In the genomic region with DNA sequence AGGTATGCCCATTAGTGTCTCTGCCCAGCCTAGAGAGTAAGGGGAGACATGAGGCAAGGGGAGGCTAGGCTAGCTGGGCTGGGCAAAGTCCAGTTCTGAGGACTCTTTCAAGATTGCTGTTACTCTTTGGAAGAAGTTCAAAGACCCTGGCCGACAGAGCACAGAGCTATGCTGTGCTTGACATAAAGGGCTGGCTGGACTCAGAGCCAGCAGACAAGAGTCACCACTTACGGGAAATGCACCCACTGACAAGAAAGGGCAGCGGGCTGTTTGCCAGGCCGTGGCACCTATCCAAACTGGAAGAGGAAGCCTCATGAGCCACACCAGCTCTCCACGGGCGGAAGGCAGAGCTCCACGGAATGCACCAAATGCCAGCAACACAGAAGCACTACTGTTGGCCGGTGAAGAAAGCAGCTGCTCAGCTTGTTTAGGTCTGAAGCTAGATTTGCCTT, we compare ENCODE assay signal across 8 mouse cellular contexts. TPM values are rescaled to one million over a fixed set of nuclear protein-coding genes. Genes with fewer than 3 reads are reported as not detected.
A peak's percentile ranks its signal among the peaks of the same experiment; 100 is the strongest.
DNase-seq lines count a peak whose midpoint lies in the region; ATAC-seq lines count a peak whose summit lies in the region.

No protein-coding gene starts in this region.

- no peak overlapping the region for H3K4me3 ChIP-seq in heart, embryonic 15.5 days
- H3K4me3 ChIP-seq in macrophage (ENCODE audit: inconsistent target): no peak overlapping the region
- H3K4me3 ChIP-seq in stomach, embryonic 14.5 days (ENCODE audit: low read depth, low read length): no peak overlapping the region

- no peaks in the 10 kb centered on the region for H3K79me2 ChIP-seq in macrophage (ENCODE audit: inconsistent target)

- H3K9ac ChIP-seq in heart, embryonic 15.5 days: no peak overlapping the region
- H3K9ac ChIP-seq in stomach, embryonic 14.5 days (replicated peaks; ENCODE audit: low read depth, low read length): no peak overlapping the region

- no peak overlapping the region for H3K4me2 ChIP-seq in heart, embryonic 15.5 days
- H3K4me2 ChIP-seq in stomach, embryonic 14.5 days (replicated peaks; ENCODE audit: low read depth, low read length): no peak overlapping the region

- peak; percentile 80 for ATAC-seq in heart, embryonic 15.5 days (replicated peaks; ENCODE audit: insufficient number of reproducible peaks, insufficient read depth, low FRiP score, low read depth)
- peak; percentile 42; the same call in 1 of the 2 replicates for ATAC-seq in stomach, embryonic 14.5 days (ENCODE audit: insufficient number of reproducible peaks, insufficient read depth, low FRiP score, low read depth)

- no peaks in the 10 kb centered on the region for H3K9me3 ChIP-seq in heart, embryonic 15.5 days (replicated peaks)
- no peaks in the 10 kb centered on the region for H3K9me3 ChIP-seq in stomach, embryonic 14.5 days (ENCODE audit: control insufficient read depth, low read depth, low read length)

- no peaks in the 10 kb centered on the region for H3K27me3 ChIP-seq in heart, embryonic 15.5 days
- H3K27me3 ChIP-seq in stomach, embryonic 14.5 days (ENCODE audit: control insufficient read depth, insufficient read depth, low read length): no peaks in the 10 kb centered on the region

- 13% methylated on average over 8 of the region's 8 CpGs for WGBS in heart, embryonic 15.5 days
- 4% methylated on average over 8 of the region's 8 CpGs for WGBS in macrophage (ENCODE audit: missing documents)
- 65% methylated on average over 8 of the region's 8 CpGs for WGBS in stomach, embryonic 14.5 days

- H3K36me3 ChIP-seq in heart, embryonic 15.5 days: no peaks in the 10 kb centered on the region
- no peaks in the 10 kb centered on the region for H3K36me3 ChIP-seq in macrophage (ENCODE audit: inconsistent target)
- no peaks in the 10 kb centered on the region for H3K36me3 ChIP-seq in stomach, embryonic 14.5 days (ENCODE audit: control insufficient read depth, insufficient read depth, low read length)

- H3K4me1 ChIP-seq in heart, embryonic 15.5 days (replicated peaks): peaks cover 27% of the 10 kb centered on the region
- H3K4me1 ChIP-seq in stomach, embryonic 14.5 days (ENCODE audit: control insufficient read depth, insufficient read depth, low read length): peaks cover 5% of the 10 kb centered on the region; the same call in 1 of the 2 replicates

- DNase-seq in 3134 (ENCODE audit: extremely low read depth, insufficient read length, low spot score): peak; percentile 64
- peak; percentile 98 for DNase-seq in Muller cell, postnatal 12 days (ENCODE audit: inconsistent ontology term)
- peak; percentile 63 to 88 for DNase-seq in cerebellum, postnatal 4 days (ENCODE audit: low spot score in 2 of 2)
- peak; percentile 63 for DNase-seq in layer of hippocampus, adult 9-10 months (ENCODE audit: low spot score)
- no peak for DNase-seq in B cell, adult 2 months

- H3K27ac ChIP-seq in heart, embryonic 15.5 days: peak overlapping the region; percentile 53
- 0 out of 2 replicates have a peak overlapping the region, but pooled peaks have one; percentile 21 for H3K27ac ChIP-seq in macrophage
- H3K27ac ChIP-seq in stomach, embryonic 14.5 days (ENCODE audit: low read length): no peak overlapping the region

RNA-seq across cellular contexts. Expression of a gene that starts 5.3 kb away (rescaled TPM):
- polyA plus RNA-seq in heart, embryonic 15.5 days (2015; fragmentation: Nextera tagmentation; extraction: Ambion mirVana): 3.4 and 5.4 TPM in 2 replicates
- 1 to 10 TPM in 1 of 26 experiments, under 1 TPM in 10, not detected in 15; 0.18 to 1.4 (median 0.43) TPM for total RNA-seq in macrophage (2018; cell fraction: chromatin; rRNA removed)
- under 1 TPM in 4 of 26 experiments, not detected in 22; 0.03 to 0.24 (median 0.08) TPM for total RNA-seq in macrophage (2018; cell fraction: cytosol; rRNA removed)
- under 1 TPM in 10 of 26 experiments, not detected in 16; 0.13 to 0.96 (median 0.23) TPM for total RNA-seq in macrophage (2018; cell fraction: nucleus; rRNA removed)
- not detected in 3 replicates for polyA plus RNA-seq in macrophage (2018)
- polyA plus RNA-seq in stomach, embryonic 14.5 days (2014; fragmentation: Nextera tagmentation; extraction: Ambion mirVana): 11.4 and 16.0 TPM in 2 replicates

RNA-seq across cellular contexts. Expression of a gene that starts 27.4 kb away (rescaled TPM):
- polyA plus RNA-seq in heart, embryonic 15.5 days (2015; fragmentation: Nextera tagmentation; extraction: Ambion mirVana): 0.53 and 2.4 TPM in 2 replicates
- 10 to 100 TPM in 19 of 26 experiments, 1 to 10 TPM in 7; 4.0 to 68.9 (median 17.5) TPM for total RNA-seq in macrophage (2018; cell fraction: chromatin; rRNA removed)
- total RNA-seq in macrophage (2018; cell fraction: cytosol; rRNA removed): 1 to 10 TPM; 1.8 to 9.4 (median 4.6) TPM
- 10 to 100 TPM in 24 of 26 experiments, 1 to 10 TPM in 2; 1.8 to 46.9 (median 18.7) TPM for total RNA-seq in macrophage (2018; cell fraction: nucleus; rRNA removed)
- 0.31 to 5.2 TPM (median 1.5 TPM) in 3 replicates for polyA plus RNA-seq in macrophage (2018)
- polyA plus RNA-seq in stomach, embryonic 14.5 days (2014; fragmentation: Nextera tagmentation; extraction: Ambion mirVana): 0.42 and 0.62 TPM in 2 replicates

RNA-seq across cellular contexts. Expression of a gene that starts 40.7 kb away (rescaled TPM):
- 28.7 and 39.4 TPM in 2 replicates for polyA plus RNA-seq in heart, embryonic 15.5 days (2015; fragmentation: Nextera tagmentation; extraction: Ambion mirVana)
- 10 to 100 TPM; 13.0 to 59.2 (median 35.2) TPM for total RNA-seq in macrophage (2018; cell fraction: chromatin; rRNA removed)
- total RNA-seq in macrophage (2018; cell fraction: cytosol; rRNA removed): 10 to 100 TPM; 17.3 to 30.6 (median 21.6) TPM
- 10 to 100 TPM; 14.7 to 39.2 (median 22.5) TPM for total RNA-seq in macrophage (2018; cell fraction: nucleus; rRNA removed)
- polyA plus RNA-seq in macrophage (2018): 10.3 to 36.7 TPM (median 20.2 TPM) in 3 replicates
- 56.1 and 59.1 TPM in 2 replicates for polyA plus RNA-seq in stomach, embryonic 14.5 days (2014; fragmentation: Nextera tagmentation; extraction: Ambion mirVana)

RNA-seq across cellular contexts. Expression of a gene that starts 57.2 kb away (rescaled TPM):
- 0.87 and 1.1 TPM in 2 replicates for polyA plus RNA-seq in heart, embryonic 15.5 days (2015; fragmentation: Nextera tagmentation; extraction: Ambion mirVana)
- total RNA-seq in macrophage (2018; cell fraction: chromatin; rRNA removed): not detected
- total RNA-seq in macrophage (2018; cell fraction: cytosol; rRNA removed): not detected
- total RNA-seq in macrophage (2018; cell fraction: nucleus; rRNA removed): not detected
- not detected in 3 replicates for polyA plus RNA-seq in macrophage (2018)
- polyA plus RNA-seq in stomach, embryonic 14.5 days (2014; fragmentation: Nextera tagmentation; extraction: Ambion mirVana): 0.70 and 1.0 TPM in 2 replicates

Comparison
In these comparisons a context has a peak if more than half of its experiments do, and no peak if none do; other contexts are left out.
1. DNase-seq: peak in 3134 (single experiment), Muller cell, postnatal 12 days (single experiment), cerebellum, postnatal 4 days (2 of 2) and layer of hippocampus, adult 9-10 months (single experiment); none in B cell, adult 2 months (0 of 2).